Mouse (Mus musculus) forebrain, postnatal 0 days (tissue): ENCODE results near the gene Dach2. TPM values are rescaled to one million over a fixed set of nuclear protein-coding genes. Genes with fewer than 3 reads are reported as not detected.
A peak's percentile ranks its signal among the peaks of the same experiment; 100 is the strongest.
"Not testable (repeated sequence)": the region's sequence is repeated elsewhere in the genome, so short reads cannot be mapped to it uniquely, and the experiment has no call there.

Source experiments
- ATAC-seq: fragments of 200-750 bp; cut with Nextera tagmentation; 2 replicates; pipeline ENCODE4 v1.8.0; 2017; ENCODE audit warnings: mild to moderate bottlenecking, moderate library complexity
- DNase-seq: peaks from one replicate; pipeline ENCODE4 v3.0.0-alpha.2; 2015
- H3K27ac ChIP-seq: fragments of 300-500 bp; sonication (generic); 2 replicates; pipeline ENCODE4 v1.5.1; 2014; ENCODE audit warnings: low read depth, mild to moderate bottlenecking, antibody characterized with exemption, low read length, moderate library complexity, mixed read lengths
- H3K27me3 ChIP-seq: fragments of 300-500 bp; sonication (generic); 2 replicates; pipeline ENCODE4 v1.6.1; 2014; ENCODE audit warnings: mild to moderate bottlenecking, low read length, mixed read lengths; ENCODE audit not compliant: insufficient read depth
- H3K36me3 ChIP-seq: fragments of 300-500 bp; sonication (generic); 2 replicates; pipeline ENCODE4 v1.6.1; 2014; ENCODE audit warnings: mild to moderate bottlenecking, moderate library complexity; ENCODE audit not compliant: insufficient read depth
- H3K4me1 ChIP-seq: fragments of 300-500 bp; sonication (generic); 2 replicates; pipeline ENCODE4 v1.6.1; 2014; ENCODE audit warnings: antibody characterized with exemption; ENCODE audit not compliant: insufficient read depth
- H3K4me2 ChIP-seq: fragments of 300-500 bp; sonication (generic); 2 replicates; pipeline ENCODE4 v1.6.1; 2014; ENCODE audit warnings: low read depth, mild to moderate bottlenecking, moderate library complexity
- H3K4me3 ChIP-seq: fragments of 300-500 bp; sonication (generic); 2 replicates; pipeline ENCODE4 v1.5.1; 2014; ENCODE audit warnings: low read depth, low read length, mixed read lengths
- H3K9ac ChIP-seq: fragments of 300-500 bp; sonication (generic); 2 replicates; pipeline ENCODE4 v1.6.1; 2014; ENCODE audit warnings: mild to moderate bottlenecking
- H3K9me3 ChIP-seq: fragments of 300-500 bp; sonication (generic); 2 replicates; pipeline ENCODE4 v1.6.1; 2016; ENCODE audit warnings: low read length
- CTCF ChIP-seq: sonication (generic); IDR thresholded peaks from 2 replicates; pipeline ENCODE4 v1.5.1; 2016; ENCODE audit warnings: antibody characterized with exemption, control low read depth, low read depth
- WGBS: fragments of 180-500 bp; shearing (Covaris S2); extraction: QIAGEN DNeasy Blood & Tissue Kit; methylation state at CpG from one replicate; pipeline ENCODE4 v1.1.7; 2014; 5-methylcytosine and 5-hydroxymethylcytosine counted together
- polyA plus RNA-seq: library from polyadenylated mRNA; unstranded; fragments of >200 nt; fragmentation: Nextera tagmentation; extraction: Ambion mirVana; gene quantifications from 2 replicates; pipeline ENCODE4 v1.2.1, GENCODE M21; 2015
- total RNA-seq: library from RNA; depleted of rRNA; stranded (reverse); fragments of >200 nt; gene quantifications from 2 replicates; pipeline ENCODE4 v1.2.3, GENCODE M21; 2014; rRNA removed

Gene Dach2
- total RNA-seq (9.2 and 12.5 TPM in 2 replicates), polyA plus RNA-seq (3.7 and 6.4 TPM in 2 replicates)

DNA sequence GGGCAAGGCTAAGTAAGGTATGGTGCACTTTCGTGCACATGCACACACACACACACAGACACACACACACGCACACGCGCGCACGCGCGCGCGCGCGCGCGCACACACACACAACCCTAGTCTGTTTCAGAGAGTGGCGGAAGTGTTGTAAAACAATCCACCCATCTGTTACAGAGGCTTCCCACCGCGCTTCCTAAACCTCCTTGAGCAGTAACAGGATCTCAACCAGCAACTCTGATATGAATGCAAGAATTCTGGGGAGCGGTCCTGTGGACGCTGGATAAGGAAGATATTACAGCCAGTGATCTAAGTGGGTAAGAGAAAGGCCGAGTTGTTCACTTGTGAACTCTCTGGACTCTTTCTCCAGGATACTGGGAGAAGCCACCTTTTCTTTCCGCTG lies at the start of gene Dach2:
Gene Dach2 (plus strand): TSS at position 107 of the 400 bp plus-strand sequence.
- DNase-seq = peak; percentile 13
- Histone ChIP-seq H3K27ac (no peak within 1 kb of the TSS), H3K4me1 (no peaks in the 10 kb centered on the region), H3K9me3 (no peaks in the 10 kb centered on the region), H3K4me3 (peak within 1 kb of the TSS; percentile 42), H3K4me2 (peak within 1 kb of the TSS; percentile 68), H3K9ac (peak within 1 kb of the TSS; percentile 25; the same call in 1 of the 2 replicates), H3K36me3 (no peaks in the 10 kb centered on the region), H3K27me3 (no peaks in the 10 kb centered on the region)
- TF ChIP-seq CTCF = no peak
- ATAC-seq = peak; percentile 40
- WGBS = 37% methylated on average over 21 of the region's 21 CpGs

DNA sequence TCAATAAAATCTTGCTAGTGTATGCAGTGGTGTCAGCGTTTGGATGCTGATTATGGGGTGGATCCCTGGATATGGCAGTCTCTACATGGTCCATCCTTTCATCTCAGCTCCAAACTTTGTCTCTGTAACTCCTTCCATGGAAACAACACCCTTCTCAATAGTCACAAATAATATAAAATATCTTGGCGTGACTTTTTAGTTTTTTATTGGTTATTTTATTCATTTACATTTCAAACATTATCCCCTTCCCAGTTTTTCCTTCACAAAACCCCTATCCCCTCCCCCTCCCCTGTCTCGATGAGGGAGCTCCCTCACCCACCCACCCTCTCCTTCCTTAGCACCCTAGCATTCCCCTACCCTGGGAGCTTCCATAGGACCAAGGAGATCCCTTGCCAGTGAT lies 44.9 kb upstream of the Dach2 start:
- H3K36me3 ChIP-seq, H3K27me3 ChIP-seq, H3K27ac ChIP-seq, ATAC-seq, H3K9ac ChIP-seq, H3K4me2 ChIP-seq, H3K4me3 ChIP-seq, H3K4me1 ChIP-seq, H3K9me3 ChIP-seq: not testable (repeated sequence)
- WGBS = 74% methylated on average over 2 of the region's 3 CpGs
- DNase-seq = peak; percentile 17

DNA sequence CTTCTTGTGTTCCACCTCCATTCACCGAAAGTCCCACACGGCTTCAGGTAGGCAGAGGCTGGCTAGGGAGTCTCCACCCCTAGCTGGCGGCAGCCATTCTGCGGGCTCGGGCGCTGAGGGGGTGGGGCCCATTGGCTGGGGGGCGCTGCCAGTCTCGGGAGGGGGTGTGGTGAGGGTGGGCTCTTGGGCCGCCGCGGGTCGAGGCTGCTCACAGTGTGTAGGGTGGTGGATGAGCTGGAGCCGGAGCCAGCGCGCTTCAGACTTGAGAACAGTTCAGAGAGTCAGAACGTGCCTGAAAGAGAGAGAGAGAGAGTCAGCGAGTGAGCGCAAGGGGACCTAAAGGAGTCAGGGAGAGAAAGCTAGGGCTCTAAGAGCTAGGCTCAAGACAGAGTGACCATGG lies 721 bp downstream of the Dach2 start:
- WGBS = 26% methylated on average over 18 of the region's 18 CpGs

DNA sequence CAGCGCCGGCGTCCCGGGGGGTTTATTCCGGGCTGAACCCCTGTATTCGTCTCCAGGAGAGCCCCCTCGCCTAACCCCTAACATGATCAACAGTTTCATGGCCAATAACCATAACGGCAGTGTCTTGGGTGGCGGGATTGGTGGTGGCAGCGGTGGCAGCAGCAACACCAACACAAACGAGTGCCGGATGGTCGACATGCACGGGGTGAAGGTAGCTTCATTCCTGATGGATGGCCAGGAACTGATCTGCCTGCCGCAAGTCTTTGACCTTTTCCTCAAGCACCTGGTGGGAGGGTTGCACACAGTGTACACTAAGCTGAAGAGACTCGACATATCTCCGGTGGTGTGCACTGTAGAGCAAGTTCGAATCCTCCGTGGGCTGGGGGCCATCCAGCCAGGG lies 1.2 kb downstream of the Dach2 start:
- DNase-seq = no peak
- peak overlapping the region; percentile 68 for H3K4me2 ChIP-seq
- peak overlapping the region; percentile 25; the same call in 1 of the 2 replicates for H3K9ac ChIP-seq
- H3K27ac ChIP-seq = no peak overlapping the region
- no peaks in the 10 kb centered on the region for H3K4me1 ChIP-seq
- no peaks in the 10 kb centered on the region for H3K36me3 ChIP-seq
- peak; percentile 25 for ATAC-seq
- H3K9me3 ChIP-seq = no peaks in the 10 kb centered on the region
- no peaks in the 10 kb centered on the region for H3K27me3 ChIP-seq
- WGBS = 30% methylated on average over 19 of the region's 19 CpGs
- no peak for TF ChIP-seq CTCF
- H3K4me3 ChIP-seq = peak overlapping the region; percentile 42

More for the DNA sequence above, 721 bp downstream of the Dach2 start:
- no peaks in the 10 kb centered on the region for H3K27me3 ChIP-seq
- no peak overlapping the region for H3K27ac ChIP-seq
- DNase-seq = peak; percentile 63
- H3K9ac ChIP-seq = peak overlapping the region; percentile 25; the same call in 1 of the 2 replicates
- no peak for TF ChIP-seq CTCF
- no peaks in the 10 kb centered on the region for H3K9me3 ChIP-seq
- H3K4me1 ChIP-seq = no peaks in the 10 kb centered on the region
- peak overlapping the region; percentile 42 for H3K4me3 ChIP-seq
- peak overlapping the region; percentile 68 for H3K4me2 ChIP-seq
- peak; percentile 98 for ATAC-seq
- H3K36me3 ChIP-seq = no peaks in the 10 kb centered on the region

DNA sequence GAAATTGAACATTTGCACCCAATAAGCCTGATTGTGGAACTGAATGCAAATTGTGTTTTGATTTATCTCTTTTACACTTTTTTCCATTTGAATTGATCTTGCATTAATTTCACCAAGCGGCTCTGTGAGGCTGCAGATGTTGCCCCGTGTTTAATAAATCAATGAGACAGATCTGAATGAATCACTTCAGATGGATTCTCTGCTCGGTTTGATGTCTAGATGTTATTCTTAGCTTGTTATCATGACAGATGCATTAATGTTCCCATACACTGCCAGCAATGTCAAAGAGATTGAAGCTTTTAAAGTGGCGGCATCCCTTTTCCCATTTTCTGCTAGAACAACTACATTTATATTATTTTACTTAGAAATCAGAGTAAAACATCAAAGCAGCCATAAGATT lies 7.0 kb downstream of the Dach2 start:
- Histone ChIP-seq H3K36me3 (no peaks in the 10 kb centered on the region), H3K9ac (no peak overlapping the region), H3K27ac (no peak overlapping the region), H3K4me1 (no peaks in the 10 kb centered on the region), H3K9me3 (no peaks in the 10 kb centered on the region), H3K4me2 (no peak overlapping the region), H3K4me3 (no peak overlapping the region), H3K27me3 (no peaks in the 10 kb centered on the region)
- WGBS = 35% methylated on average over 4 of the region's 4 CpGs
- no peak for TF ChIP-seq CTCF
- no peak for DNase-seq
- no peak; the same call in 1 of the 2 replicates for ATAC-seq

DNA sequence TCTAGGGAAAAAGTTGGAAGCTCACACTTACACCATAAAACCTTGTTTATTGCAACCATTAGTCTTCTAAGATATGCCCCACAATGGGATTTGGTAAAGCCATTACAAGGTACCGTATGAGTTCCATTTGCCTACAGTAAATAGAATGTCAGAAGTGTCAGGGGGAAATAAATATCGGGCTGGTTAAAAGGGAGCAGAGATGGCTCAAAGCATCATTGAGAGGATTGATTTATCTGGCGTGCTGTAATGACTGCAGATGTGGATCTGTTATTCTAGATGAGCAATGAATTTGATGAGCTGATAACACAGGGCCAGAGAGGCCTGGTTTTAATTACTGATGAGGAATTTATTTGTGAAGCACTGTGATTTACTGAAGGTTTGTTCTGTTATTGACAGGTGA lies 40.8 kb downstream of the Dach2 start:
- 79% methylated on average over 3 of the region's 3 CpGs for WGBS
- TF ChIP-seq CTCF = no peak
- H3K4me3 ChIP-seq = no peak overlapping the region
- H3K9ac ChIP-seq = no peak overlapping the region
- no peaks in the 10 kb centered on the region for H3K27me3 ChIP-seq
- no peaks in the 10 kb centered on the region for H3K4me1 ChIP-seq
- no peak overlapping the region for H3K4me2 ChIP-seq
- H3K36me3 ChIP-seq = no peaks in the 10 kb centered on the region
- no peak overlapping the region for H3K27ac ChIP-seq
- no peaks in the 10 kb centered on the region for H3K9me3 ChIP-seq
- DNase-seq (no peak), ATAC-seq (no peak)

DNA sequence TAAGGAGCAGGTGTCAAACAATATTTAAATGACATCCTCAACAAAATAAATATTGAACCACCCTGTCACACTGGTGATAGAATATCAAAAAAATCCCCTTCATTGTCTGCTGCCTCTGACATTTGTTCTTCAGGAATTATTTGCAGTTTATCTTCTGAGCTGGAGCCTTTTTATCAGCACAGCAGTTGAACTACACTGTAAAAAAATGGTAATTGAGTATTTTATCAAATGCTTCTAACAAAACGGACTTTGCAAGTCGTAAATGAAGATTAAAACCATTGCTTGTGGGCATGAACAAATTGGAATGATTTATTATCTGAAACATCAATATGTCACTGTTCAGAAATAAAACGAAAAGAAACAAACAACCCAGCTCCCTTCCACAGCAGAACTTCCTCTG lies 97.1 kb downstream of the Dach2 start:
- Histone ChIP-seq H3K4me1 (no peaks in the 10 kb centered on the region), H3K4me2 (no peak overlapping the region), H3K9me3 (no peaks in the 10 kb centered on the region), H3K27ac (no peak overlapping the region), H3K27me3 (no peaks in the 10 kb centered on the region), H3K36me3 (no peaks in the 10 kb centered on the region), H3K9ac (no peak overlapping the region), H3K4me3 (no peak overlapping the region)
- TF ChIP-seq CTCF = no peak
- 52% methylated on average over 3 of the region's 3 CpGs for WGBS
- ATAC-seq (no peak), DNase-seq (no peak)
